Mouse (Mus musculus) cerebellum, adult 2 months (tissue): ENCODE data around the gene Ltbp2.

Source experiments
- CTCF ChIP-seq: fragments of 200-500 bp; IDR thresholded peaks from 2 replicates; pipeline ENCODE4 v1.5.1; 2011; ENCODE audit warnings: low read depth, mild to moderate bottlenecking, control low read depth, low read length, moderate library complexity, borderline replicate concordance; ENCODE audit not compliant: insufficient read depth
- POLR2A ChIP-seq: fragments of 200-500 bp; IDR thresholded peaks from 2 replicates; pipeline ENCODE4 v1.6.1; 2011; ENCODE audit warnings: low read length, control low read depth, borderline replicate concordance; ENCODE audit not compliant: insufficient read depth

GRCm38 (mm10) chr12:84873434-84873833 is 2.9 kb downstream of the Ltbp2 start:
- TF ChIP-seq POLR2A (no peak), CTCF (peak; percentile 72)
